Mouse (Mus musculus) testis, postnatal 10 days (tissue): ENCODE data around the gene Aars2.

Experiments
- DNase-seq: peaks from one replicate; pipeline ENCODE4 v3.0.0; 2021; ENCODE audit warnings: low spot score

The Aars2 gene

GRCm38 (mm10) chr17:45500981-45501380 is 5.7 kb upstream of the Aars2 start:
- DNase-seq = no peak

- DNase-seq = no peak
These were observed 4.3 kb upstream of the Aars2 start for GRCm38 (mm10) chr17:45502324-45502723.

GRCm38 (mm10) chr17:45503301-45503973 is 3.2 kb upstream of the Aars2 start:
- no peak for DNase-seq

- no peak for DNase-seq
These were observed 638 bp upstream of the Aars2 start for GRCm38 (mm10) chr17:45505941-45506465.

GRCm38 (mm10) chr17:45510871-45511270 is 4.2 kb downstream of the Aars2 start:
- no peak for DNase-seq

GRCm38 (mm10) chr17:45511757-45512156 is 5.1 kb downstream of the Aars2 start:
- DNase-seq = no peak

GRCm38 (mm10) chr17:45515204-45515726 is 8.6 kb downstream of the Aars2 start:
- no peak for DNase-seq

- DNase-seq = no peak
These were observed 9.2 kb downstream of the Aars2 start for GRCm38 (mm10) chr17:45515806-45516205.

- DNase-seq = peak; percentile 90
These were observed 9.8 kb downstream of the Aars2 start for GRCm38 (mm10) chr17:45516488-45516887.

- DNase-seq = no peak
These were observed 10.5 kb downstream of the Aars2 start for GRCm38 (mm10) chr17:45517135-45517534.

GRCm38 (mm10) chr17:45517549-45518215 is 11.0 kb downstream of the Aars2 start:
- no peak for DNase-seq

- no peak for DNase-seq
These were observed 12.3 kb downstream of the Aars2 start for GRCm38 (mm10) chr17:45518766-45519475.

GRCm38 (mm10) chr17:45520136-45520535 is 13.5 kb downstream of the Aars2 start:
- DNase-seq = no peak

- DNase-seq = no peak
These were observed 16.6 kb downstream of the Aars2 start, which contains the start of gene Tcte1 for GRCm38 (mm10) chr17:45523263-45523662. Tcte1 (plus strand) TSS chr17:45523434.

- no peak for DNase-seq
These were observed 18.3 kb downstream of the Aars2 start for GRCm38 (mm10) chr17:45524961-45525360.

- no peak for DNase-seq
These were observed 19.9 kb downstream of the Aars2 start for GRCm38 (mm10) chr17:45526571-45526970.

GRCm38 (mm10) chr17:45530346-45530782 is 23.7 kb downstream of the Aars2 start:
- DNase-seq = no peak

GRCm38 (mm10) chr17:45532896-45533295 is 26.3 kb downstream of the Aars2 start:
- DNase-seq = no peak

- DNase-seq = peak; percentile 70
These were observed 29.6 kb downstream of the Aars2 start for GRCm38 (mm10) chr17:45536264-45536663.

- DNase-seq = no peak
These were observed 31.8 kb downstream of the Aars2 start for GRCm38 (mm10) chr17:45538394-45538793.

GRCm38 (mm10) chr17:45539664-45540063 is 33.0 kb downstream of the Aars2 start:
- no peak for DNase-seq

GRCm38 (mm10) chr17:45542129-45542528 is 35.5 kb downstream of the Aars2 start:
- no peak for DNase-seq
